Mouse (Mus musculus) large intestine, adult 2 months (tissue): Measurements from ENCODE around the gene Arl6ip5. TPM values are rescaled to one million over a fixed set of nuclear protein-coding genes. Genes with fewer than 3 reads are reported as not detected.

ENCODE experiments used
- DNase-seq: peaks from one replicate; pipeline ENCODE4 v3.0.0-alpha.2; 2012; ENCODE audit warnings: low read depth, low spot score
- WGBS: fragments of 180-500 bp; shearing (Covaris S2); methylation state at CpG from one replicate; pipeline ENCODE4 v1.1.7; 2018; 5-methylcytosine and 5-hydroxymethylcytosine counted together
- polyA plus RNA-seq: library from polyadenylated mRNA; depleted of rRNA; stranded (reverse); fragments of >200 nt; gene quantifications from 2 replicates; pipeline ENCODE4 v1.2.3, GENCODE M21; 2012; rRNA removed

Arl6ip5 gene
- polyA plus RNA-seq, 1 experiment = 54.7 TPM

DNA sequence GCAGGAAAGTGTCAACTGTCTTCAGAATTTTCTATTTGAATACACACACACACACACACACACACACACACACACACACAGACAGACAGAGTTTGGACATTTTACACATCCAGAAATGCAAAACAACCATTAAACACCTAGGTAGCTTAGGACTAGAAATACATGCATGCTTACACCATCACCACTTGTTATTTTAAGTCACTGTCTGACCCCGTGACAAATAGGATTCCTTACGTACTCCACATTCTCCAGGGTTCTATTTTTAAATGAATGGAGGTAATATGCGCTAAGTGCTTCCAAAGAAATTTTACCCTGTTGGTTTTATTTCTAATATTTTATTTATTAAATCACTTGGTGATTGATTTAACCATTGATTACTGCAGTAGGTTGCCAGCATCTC lies 55.2 kb downstream of the Arl6ip5 start:
- 83% methylated on average over 3 of the region's 3 CpGs for WGBS
- DNase-seq = no peak

DNA sequence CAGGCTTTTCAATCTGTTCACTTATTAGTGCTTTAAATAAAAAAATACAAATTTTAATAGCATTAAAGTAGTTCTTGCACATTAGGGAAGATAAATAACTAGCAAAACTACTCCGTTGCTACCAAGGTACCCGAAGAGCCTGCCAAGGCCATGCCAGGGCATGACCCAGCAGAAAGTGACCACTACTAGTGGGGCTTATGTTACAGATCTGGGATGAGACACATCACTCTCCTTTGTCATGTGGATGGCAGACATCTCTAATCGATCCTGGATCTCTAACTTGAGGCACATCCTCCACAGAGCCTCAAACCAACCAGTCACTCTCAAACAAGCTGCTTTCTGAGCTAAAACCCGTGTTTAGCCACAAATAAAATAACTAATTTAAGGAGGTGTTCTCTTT lies 56.2 kb downstream of the Arl6ip5 start:
- WGBS = 79% methylated on average over 4 of the region's 4 CpGs

DNA sequence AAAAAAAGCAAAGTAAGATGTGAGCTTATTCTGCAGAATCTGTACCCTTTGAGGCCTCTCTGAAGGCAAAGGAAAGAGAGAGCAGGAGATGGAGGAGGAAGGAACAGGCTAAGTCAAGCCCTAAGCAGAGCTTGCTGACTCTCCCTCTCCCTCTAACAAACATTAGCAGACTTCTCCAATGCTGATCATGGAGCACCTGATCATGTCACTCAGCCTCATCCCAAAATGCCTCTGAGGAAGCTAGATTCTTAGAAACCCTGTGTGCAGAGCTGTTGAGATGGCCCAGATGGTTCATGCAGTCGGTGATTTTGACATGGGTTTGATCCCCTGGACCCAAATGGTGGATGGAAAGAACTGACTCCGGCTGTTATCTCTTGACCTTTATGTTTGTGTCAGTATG lies 56.6 kb downstream of the Arl6ip5 start:
- no peak for DNase-seq
- WGBS = 92% methylated on average over 2 of the region's 2 CpGs

More for the DNA sequence above, 56.2 kb downstream of the Arl6ip5 start:
- DNase-seq = no peak

DNA sequence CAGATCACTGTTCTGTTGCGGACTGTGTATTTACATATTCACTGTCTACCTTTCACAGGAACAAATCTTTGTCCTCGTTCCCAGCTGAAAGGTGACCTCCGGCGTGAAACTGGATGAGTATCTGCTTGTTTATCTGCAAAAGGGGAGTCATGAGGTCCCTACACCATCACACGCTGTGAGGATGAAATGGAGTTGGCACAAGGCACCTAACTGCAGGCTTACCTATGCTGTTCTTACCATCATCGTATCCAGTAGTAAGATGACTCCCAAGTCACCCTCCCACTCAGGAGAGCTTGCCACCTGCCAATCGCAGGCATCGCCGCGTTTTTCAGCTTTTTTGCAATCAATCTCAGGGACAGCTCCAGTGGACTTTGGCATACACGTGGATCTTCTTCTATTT lies 59.1 kb downstream of the Arl6ip5 start:
- WGBS = 78% methylated on average over 11 of the region's 11 CpGs
- DNase-seq = no peak

DNA sequence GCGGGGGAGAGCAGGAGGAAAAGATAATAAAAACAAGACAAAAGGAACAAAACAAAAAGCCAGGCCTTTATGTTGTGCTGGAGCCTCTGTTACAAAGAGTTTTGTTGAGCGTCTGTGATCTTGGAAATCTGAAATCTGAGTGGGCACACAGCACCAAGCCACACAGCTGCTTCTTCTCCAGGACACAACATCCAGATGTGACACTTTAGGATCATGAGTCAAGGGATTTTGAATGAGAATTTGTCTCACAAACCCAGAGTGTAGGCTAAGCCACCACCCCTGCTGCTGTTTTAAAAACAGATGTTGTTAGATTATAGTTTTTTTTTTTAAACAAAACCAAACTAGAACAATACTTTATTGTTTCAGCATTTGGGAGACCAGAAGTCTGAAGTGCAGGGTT lies 61.9 kb downstream of the Arl6ip5 start:
- WGBS = 83% methylated on average over 2 of the region's 2 CpGs
- DNase-seq = no peak

DNA sequence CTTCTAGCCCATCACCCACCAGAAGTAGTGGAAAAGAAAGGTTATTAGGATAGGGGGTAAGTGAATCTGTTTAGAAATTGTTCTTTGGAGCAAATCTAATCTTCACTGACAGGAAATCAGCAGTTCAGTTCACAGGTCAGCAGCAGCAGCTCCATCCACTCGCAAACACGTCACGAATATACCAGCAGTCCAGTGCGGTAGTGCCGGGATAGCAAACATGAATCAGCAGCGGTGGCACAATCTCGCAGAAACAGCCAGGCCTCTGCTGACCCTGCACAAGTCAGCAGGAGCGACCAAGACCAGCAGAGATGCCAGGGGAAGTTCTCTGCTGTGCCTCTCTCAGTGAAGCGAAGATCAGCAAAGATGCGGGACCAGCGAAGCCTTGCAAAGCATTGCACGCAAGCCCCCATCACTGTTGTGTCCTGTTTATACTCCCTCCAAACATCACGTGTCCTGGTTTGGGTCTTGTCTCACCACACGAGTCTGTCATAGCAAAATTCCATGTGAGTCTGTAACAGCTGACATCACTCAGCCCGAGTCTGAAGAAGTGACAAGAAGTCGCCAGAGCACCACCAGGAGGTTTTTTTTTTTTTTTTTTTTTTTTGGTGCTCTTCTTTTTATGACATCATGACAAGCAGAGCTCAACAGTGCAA lies 62.7 kb downstream of the Arl6ip5 start:
- DNase-seq = no peak
- 84% methylated on average over 16 of the region's 16 CpGs for WGBS

DNA sequence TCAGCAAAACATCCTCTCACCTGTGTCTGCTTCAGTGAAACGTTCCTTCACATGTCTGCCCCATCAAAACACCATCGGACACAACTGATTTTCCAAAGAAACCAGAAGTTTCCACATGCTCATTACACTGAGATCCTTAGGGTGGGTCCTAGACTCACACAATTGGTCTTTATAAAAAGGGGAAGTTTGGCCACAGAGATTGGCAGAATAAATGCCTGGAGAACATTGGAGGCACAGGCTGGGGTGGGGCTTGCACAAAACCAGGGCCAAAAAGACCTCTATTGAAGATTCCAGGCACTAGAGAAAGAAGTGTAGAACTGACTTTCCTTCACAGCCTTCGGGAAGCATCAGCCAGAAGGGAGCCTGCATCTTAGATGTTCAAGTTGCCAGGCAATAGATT lies 63.3 kb downstream of the Arl6ip5 start:
- 83% methylated on average over 3 of the region's 3 CpGs for WGBS
- no peak for DNase-seq

DNA sequence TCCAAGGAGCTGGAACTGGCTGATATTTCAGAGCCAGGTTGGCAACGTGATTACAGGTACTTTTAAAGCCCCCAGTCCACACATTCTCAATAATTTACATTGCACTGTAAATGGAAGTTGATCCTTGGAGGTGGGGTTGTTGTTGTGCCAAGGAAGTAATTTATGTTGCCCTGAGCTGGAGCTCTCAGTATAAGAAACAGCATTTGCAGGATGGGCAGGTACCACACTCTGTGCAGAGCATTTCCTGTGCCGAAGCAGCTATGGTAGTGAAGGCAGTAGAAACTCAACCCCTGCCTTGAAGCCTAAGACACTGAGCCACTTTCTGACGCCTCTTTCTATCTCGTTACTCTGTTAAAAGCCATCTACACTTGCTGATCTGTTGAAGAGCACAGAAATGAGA lies 65.3 kb downstream of the Arl6ip5 start:
- WGBS = 30% methylated on average over 4 of the region's 4 CpGs
- DNase-seq = no peak

DNA sequence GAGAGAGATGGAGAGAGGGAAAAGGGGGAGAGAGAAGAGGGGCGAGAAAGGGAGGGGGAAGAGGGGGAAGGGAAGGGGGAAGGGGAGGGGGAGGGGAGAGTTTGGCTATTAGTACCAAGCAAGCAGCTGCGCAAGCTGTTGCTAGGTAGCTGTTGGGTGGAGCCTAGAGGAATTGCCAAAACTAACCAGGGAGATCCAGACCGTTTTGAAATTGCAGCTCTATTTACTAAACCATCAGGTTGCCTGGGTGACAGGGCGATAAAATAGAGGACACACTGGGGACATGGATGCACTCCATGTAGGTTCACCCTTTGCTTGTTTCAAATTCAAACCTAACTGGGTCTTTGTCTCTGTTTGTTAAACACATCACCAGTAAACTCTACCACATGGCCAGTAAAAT lies 65.9 kb downstream of the Arl6ip5 start:
- no peak for DNase-seq
- WGBS = 11% methylated on average over 4 of the region's 4 CpGs

DNA sequence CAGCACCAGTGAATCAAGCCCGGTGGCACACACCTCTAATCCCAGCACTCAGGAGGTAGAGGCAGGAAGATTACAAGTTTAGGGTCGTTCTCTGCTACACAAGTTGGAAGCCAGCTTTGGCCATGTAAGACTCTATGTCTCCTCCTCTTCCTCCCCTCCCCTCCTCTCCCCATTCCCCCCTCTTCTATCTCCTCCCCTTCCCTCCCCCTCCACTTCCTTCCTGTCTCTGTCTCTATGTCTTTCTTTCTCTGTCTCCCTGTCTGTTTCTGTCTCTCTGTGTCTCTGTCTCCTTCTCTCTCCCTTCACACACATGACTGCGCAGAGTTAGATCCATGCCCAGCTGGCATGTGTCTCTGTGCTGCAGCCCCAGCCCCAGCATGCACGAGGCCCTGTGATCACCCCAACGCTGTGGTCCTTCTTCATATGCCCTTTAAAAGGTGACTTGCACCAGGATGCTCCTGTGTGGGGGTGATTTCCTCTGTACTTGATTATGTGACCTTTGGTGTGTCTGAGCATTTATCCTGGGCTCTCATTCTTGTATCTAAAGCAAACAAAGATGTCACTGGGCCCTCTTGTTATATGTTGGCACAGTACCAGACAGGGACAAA lies 66.5 kb downstream of the Arl6ip5 start:
- DNase-seq = no peak
- 29% methylated on average over 5 of the region's 5 CpGs for WGBS

DNA sequence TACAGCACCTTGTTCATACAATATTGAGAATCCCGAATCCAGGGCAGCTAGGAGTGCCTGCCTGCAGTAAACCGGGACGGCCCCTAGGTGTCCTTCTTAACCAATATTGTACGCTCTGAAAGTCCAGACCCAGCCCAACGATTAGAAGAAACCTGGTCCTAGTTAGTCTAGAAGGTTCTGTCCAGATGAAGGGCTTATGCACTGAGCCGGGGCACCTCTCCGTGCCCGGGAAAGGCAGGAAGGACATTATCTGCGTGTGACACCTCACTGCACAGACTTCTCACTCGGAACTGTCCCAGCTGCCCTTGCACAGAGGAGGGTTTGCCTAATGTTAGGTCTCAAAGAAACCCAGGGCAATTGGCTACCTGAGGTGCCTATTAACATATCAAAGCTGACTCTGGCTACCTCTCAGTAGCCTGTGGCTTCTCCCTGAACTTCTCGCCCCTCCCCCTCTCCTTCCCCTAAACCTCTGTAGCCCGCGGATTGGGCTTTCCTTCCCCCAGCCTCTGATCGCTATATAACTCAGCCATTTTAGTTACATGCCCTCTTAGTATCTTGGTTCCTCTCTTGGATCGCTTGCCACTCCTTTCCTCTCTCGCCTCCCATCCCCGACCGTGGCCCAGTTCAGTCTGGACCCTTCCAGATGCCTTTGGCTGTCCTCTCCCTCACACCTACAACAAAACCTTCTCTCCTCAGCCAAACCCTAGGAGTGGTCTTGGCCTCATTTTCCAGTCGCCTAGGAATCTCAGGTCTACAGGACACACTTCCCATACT lies 67.7 kb downstream of the Arl6ip5 start:
- WGBS = 2% methylated on average over 19 of the region's 19 CpGs
- no peak for DNase-seq

DNA sequence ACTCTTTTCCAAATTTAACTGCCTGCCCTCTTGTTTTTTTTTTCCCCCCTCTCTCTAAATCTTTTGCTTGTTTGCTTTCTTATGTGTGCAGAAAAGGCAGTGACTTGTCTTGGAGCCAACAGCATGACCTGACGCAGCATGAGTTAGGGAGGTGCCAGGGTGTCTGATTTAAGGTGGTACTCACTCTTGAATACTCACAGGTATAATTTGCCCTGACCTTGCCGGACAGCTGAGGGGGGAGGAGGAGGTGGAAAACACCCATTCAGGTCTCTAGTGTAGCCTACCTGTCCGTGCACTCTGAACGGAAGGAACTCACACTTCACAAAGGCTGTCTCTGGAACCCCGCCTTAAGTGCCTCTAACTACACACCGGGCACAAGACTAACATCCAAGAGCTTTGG lies 68.4 kb downstream of the Arl6ip5 start:
- WGBS = 34% methylated on average over 6 of the region's 6 CpGs
- DNase-seq = no peak

Other genes starting within 250 kb of the Arl6ip5 start
- 0.04 TPM in 1 of 2 replicates, not detected in the other for gene Fam19a4, start 150.3 kb upstream of the Arl6ip5 start, polyA plus RNA-seq
- gene Eogt, start 61.5 kb upstream of the Arl6ip5 start, polyA plus RNA-seq = 6.0 and 7.1 TPM in 2 replicates
- 2.2 and 3.8 TPM in 2 replicates for gene Tmf1, start 31.6 kb upstream of the Arl6ip5 start, polyA plus RNA-seq
- 12.9 and 15.4 TPM in 2 replicates for gene Uba3, start 5.0 kb upstream of the Arl6ip5 start, polyA plus RNA-seq
- 0.07 TPM in 1 of 2 replicates, not detected in the other for gene Lmod3, start 42.1 kb downstream of the Arl6ip5 start, polyA plus RNA-seq